Mouse (Mus musculus): ENCODE data around the gene Trim3. TPM values are rescaled to one million over a fixed set of nuclear protein-coding genes. Genes with fewer than 3 reads are reported as not detected.

The Trim3 gene
- polyA plus RNA-seq, 1 experiment from 2014 or later: 34.3 TPM

DNA sequence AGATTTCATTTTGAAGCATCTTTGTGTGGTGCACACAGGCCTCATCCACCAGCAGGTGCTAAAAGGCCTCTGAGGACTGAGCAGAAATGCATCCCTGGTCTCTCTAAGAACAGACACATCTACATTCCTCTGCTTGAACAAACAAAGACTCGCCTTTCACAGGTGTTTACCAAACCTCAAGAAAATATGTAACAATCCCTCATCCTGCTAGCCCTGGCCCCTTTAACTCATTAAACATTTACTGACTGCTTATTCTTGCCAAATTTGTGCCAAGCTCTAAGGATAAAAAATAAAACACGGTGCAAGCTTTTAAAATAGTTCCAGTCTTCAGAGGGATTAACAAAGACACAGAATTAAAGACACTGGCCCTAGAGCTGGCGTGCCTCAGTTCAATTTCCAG is 13.7 kb downstream of the Trim3 start:
- Histone ChIP-seq H3K4me1 (replicated peaks; ENCODE audit: control insufficient read depth, insufficient read depth, low read length) (no peaks in the 10 kb centered on the region), H3K27me3 (ENCODE audit: control insufficient read depth, insufficient read depth, low read length) (no peaks in the 10 kb centered on the region), H3K27ac (ENCODE audit: low read depth, low read length) (no peak overlapping the region), H3K9ac (ENCODE audit: low read depth, low read length) (no peak overlapping the region), H3K9me3 (ENCODE audit: control insufficient read depth, low read length) (no peaks in the 10 kb centered on the region), H3K36me3 (ENCODE audit: control insufficient read depth, insufficient read depth, low read length) (peaks cover 11% of the 10 kb centered on the region; the same call in 1 of the 2 replicates), H3K4me3 (ENCODE audit: low read depth, low read length) (no peak overlapping the region), H3K4me2 (replicated peaks; ENCODE audit: low read depth, low read length) (no peak overlapping the region)
- DNase-seq (ENCODE audit: low spot score) (no peak), ATAC-seq (ENCODE audit: low FRiP score) (no peak)
- WGBS: 91% methylated on average over 3 of the region's 3 CpGs

DNA sequence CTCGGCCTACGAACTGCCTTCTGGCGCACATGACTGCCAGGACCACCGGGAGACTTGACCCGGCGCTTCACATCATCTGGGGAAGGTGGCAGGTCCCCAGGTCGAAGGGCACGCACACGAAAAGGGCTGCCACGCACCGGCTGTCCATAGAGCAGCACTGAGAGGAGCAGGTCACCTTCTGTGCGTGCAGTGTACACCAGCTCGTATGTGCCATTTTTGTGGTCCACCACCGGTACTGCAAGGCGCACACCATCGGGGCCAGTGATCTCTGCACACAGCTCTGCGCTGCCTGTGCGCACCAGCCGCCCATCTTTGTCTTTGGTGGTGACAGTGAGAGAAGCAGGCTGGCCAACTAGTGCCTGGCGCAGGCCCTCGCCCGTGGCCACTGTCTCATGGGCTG is 15.6 kb downstream of the Trim3 start:
- no peak overlapping the region for H3K9ac ChIP-seq (ENCODE audit: low read depth, low read length)
- ATAC-seq (ENCODE audit: low FRiP score): no peak

DNA sequence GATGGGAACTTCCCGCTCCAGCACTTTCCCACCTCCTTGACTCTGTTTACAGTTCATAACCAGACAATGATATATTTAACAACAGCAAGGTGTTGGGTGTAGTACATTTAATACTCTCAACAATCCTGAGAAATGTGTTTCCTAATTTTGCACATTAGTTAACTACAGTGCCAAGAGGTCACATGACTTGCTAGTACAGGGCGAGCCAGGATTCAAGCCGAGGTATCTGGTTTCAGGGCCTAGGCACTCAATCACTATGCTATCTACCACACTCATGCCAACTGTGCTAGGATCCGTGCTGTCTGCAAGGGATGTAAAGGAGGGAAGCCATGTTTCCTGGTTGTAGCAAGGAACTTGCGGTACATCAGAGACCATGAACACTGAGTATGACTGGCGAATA is 16.8 kb downstream of the Trim3 start:
- Histone ChIP-seq H3K27ac (ENCODE audit: low read depth, low read length) (no peak overlapping the region), H3K4me3 (ENCODE audit: low read depth, low read length) (no peak overlapping the region), H3K9me3 (ENCODE audit: control insufficient read depth, low read length) (no peaks in the 10 kb centered on the region), H3K9ac (ENCODE audit: low read depth, low read length) (no peak overlapping the region), H3K27me3 (ENCODE audit: control insufficient read depth, insufficient read depth, low read length) (no peaks in the 10 kb centered on the region), H3K4me1 (replicated peaks; ENCODE audit: control insufficient read depth, insufficient read depth, low read length) (no peaks in the 10 kb centered on the region), H3K4me2 (replicated peaks; ENCODE audit: low read depth, low read length) (no peak overlapping the region), H3K36me3 (ENCODE audit: control insufficient read depth, insufficient read depth, low read length) (peaks cover 15% of the 10 kb centered on the region; the same call in 1 of the 2 replicates)
- ATAC-seq (ENCODE audit: low FRiP score): no peak
- 91% methylated on average over 6 of the region's 6 CpGs for WGBS
- no peak for DNase-seq (ENCODE audit: low spot score)

More for the DNA sequence above, 15.6 kb downstream of the Trim3 start:
- H3K36me3 ChIP-seq (ENCODE audit: control insufficient read depth, insufficient read depth, low read length): peaks cover 13% of the 10 kb centered on the region; the same call in 1 of the 2 replicates
- H3K4me3 ChIP-seq (ENCODE audit: low read depth, low read length): no peak overlapping the region
- no peaks in the 10 kb centered on the region for H3K9me3 ChIP-seq (ENCODE audit: control insufficient read depth, low read length)
- no peak overlapping the region for H3K27ac ChIP-seq (ENCODE audit: low read depth, low read length)
- no peak overlapping the region for H3K4me2 ChIP-seq (replicated peaks; ENCODE audit: low read depth, low read length)
- no peak for DNase-seq (ENCODE audit: low spot score)
- no peaks in the 10 kb centered on the region for H3K27me3 ChIP-seq (ENCODE audit: control insufficient read depth, insufficient read depth, low read length)
- H3K4me1 ChIP-seq (replicated peaks; ENCODE audit: control insufficient read depth, insufficient read depth, low read length): no peaks in the 10 kb centered on the region
- WGBS: 96% methylated on average over 22 of the region's 22 CpGs

DNA sequence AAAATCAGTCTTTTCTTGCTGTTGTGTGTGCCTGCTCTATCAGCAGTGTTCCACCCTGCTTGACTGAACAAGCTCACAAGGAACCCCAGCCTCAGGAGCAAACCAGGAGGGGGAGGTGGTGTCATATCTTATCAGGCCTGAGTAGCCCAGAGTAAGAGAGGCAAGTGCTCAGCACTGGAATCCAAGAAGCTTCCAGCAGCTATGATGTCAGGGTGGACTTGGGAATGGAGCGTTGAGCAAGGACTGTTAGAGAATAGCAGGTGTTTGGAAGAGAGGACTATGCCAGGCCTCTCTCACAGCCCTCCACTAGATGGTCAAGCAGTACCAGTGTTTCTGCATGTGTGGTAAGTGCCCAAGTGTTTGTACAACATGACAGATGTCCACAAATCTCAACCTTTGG is 17.7 kb downstream of the Trim3 start:
- H3K27me3 ChIP-seq (ENCODE audit: control insufficient read depth, insufficient read depth, low read length): no peaks in the 10 kb centered on the region
- H3K4me1 ChIP-seq (replicated peaks; ENCODE audit: control insufficient read depth, insufficient read depth, low read length): no peaks in the 10 kb centered on the region
- H3K9ac ChIP-seq (ENCODE audit: low read depth, low read length): no peak overlapping the region
- WGBS: 88% methylated on average over 1 of the region's 1 CpGs
- DNase-seq (ENCODE audit: low spot score) (no peak), ATAC-seq (ENCODE audit: low FRiP score) (no peak)
- H3K27ac ChIP-seq (ENCODE audit: low read depth, low read length): no peak overlapping the region
- H3K4me3 ChIP-seq (ENCODE audit: low read depth, low read length): no peak overlapping the region
- H3K36me3 ChIP-seq (ENCODE audit: control insufficient read depth, insufficient read depth, low read length): peaks cover 15% of the 10 kb centered on the region; the same call in 1 of the 2 replicates
- no peak overlapping the region for H3K4me2 ChIP-seq (replicated peaks; ENCODE audit: low read depth, low read length)
- no peaks in the 10 kb centered on the region for H3K9me3 ChIP-seq (ENCODE audit: control insufficient read depth, low read length)

DNA sequence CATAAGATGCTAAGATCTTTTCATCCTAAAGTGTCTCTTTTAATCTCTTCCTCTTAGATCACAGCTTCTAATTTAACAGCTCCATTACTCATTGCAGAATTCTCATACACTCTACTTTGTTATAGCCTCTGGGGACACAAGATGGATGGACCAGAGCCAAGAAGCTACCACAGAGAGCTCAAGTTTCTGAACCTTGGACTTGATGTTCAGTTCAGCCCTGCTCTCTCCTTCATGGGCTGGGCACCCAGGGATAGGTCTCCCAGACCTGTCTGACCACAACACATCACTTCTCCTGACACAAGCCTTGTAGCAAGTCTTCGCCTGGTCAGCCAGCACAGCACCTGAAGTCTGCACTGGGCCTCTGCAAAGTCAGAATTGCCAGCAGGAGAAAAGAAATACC is 19.0 kb downstream of the Trim3 start:
- 86% methylated on average over 1 of the region's 1 CpGs for WGBS
- Histone ChIP-seq H3K4me3 (ENCODE audit: low read depth, low read length) (no peak overlapping the region), H3K4me1 (replicated peaks; ENCODE audit: control insufficient read depth, insufficient read depth, low read length) (no peaks in the 10 kb centered on the region), H3K36me3 (ENCODE audit: control insufficient read depth, insufficient read depth, low read length) (peaks cover 15% of the 10 kb centered on the region; the same call in 1 of the 2 replicates), H3K27ac (ENCODE audit: low read depth, low read length) (no peak overlapping the region), H3K27me3 (ENCODE audit: control insufficient read depth, insufficient read depth, low read length) (no peaks in the 10 kb centered on the region), H3K4me2 (replicated peaks; ENCODE audit: low read depth, low read length) (no peak overlapping the region), H3K9ac (ENCODE audit: low read depth, low read length) (no peak overlapping the region), H3K9me3 (ENCODE audit: control insufficient read depth, low read length) (no peaks in the 10 kb centered on the region)
- no peak for ATAC-seq (ENCODE audit: low FRiP score)
- no peak for DNase-seq (ENCODE audit: low spot score)

DNA sequence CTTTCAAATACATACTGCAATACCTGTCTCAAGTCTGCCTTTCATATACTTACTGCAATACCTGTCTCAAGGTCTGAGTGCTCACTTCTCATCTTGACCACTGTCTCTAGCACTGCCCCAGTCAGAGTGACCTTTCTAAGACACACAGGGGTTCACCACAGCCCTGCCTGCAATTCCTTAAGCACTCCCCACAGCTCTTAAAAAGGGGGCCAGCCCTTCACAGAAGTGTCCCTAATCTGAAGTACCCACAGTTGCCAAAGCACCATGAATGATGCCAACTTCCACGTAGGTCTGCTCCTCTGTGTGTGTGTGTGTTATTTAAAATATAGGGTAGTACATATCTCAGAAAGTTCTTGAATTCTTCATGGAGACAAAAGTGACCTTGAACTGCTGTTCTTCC is 21.6 kb downstream of the Trim3 start:
- DNase-seq (ENCODE audit: low spot score): no peak
- Histone ChIP-seq H3K4me3 (ENCODE audit: low read depth, low read length) (no peak overlapping the region), H3K4me1 (replicated peaks; ENCODE audit: control insufficient read depth, insufficient read depth, low read length) (no peaks in the 10 kb centered on the region), H3K36me3 (ENCODE audit: control insufficient read depth, insufficient read depth, low read length) (peaks cover 6% of the 10 kb centered on the region; the same call in 1 of the 2 replicates), H3K9me3 (ENCODE audit: control insufficient read depth, low read length) (no peaks in the 10 kb centered on the region), H3K27ac (ENCODE audit: low read depth, low read length) (no peak overlapping the region), H3K9ac (ENCODE audit: low read depth, low read length) (no peak overlapping the region), H3K27me3 (ENCODE audit: control insufficient read depth, insufficient read depth, low read length) (no peaks in the 10 kb centered on the region), H3K4me2 (replicated peaks; ENCODE audit: low read depth, low read length) (no peak overlapping the region)
- no peak for ATAC-seq (ENCODE audit: low FRiP score)
- WGBS: 100% methylated on average over 1 of the region's 1 CpGs

DNA sequence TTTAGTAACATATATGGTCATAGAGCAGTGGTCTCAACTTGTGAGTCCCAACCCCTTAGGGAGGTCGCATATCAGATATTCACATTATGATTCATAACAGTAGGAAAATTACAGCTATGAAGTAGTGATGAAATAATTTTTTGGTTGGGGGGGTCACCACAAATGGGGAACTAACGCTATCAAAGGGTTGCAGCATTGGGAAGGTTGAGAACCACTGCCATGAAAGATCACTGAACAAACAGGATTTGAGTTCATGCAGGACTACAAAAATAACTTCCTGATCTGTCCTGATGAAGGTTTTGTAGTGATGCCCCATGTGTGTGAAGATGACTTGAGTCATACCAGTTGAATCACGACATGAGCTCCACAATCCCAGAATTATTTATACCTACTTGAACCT is 24.9 kb downstream of the Trim3 start:
- ATAC-seq (ENCODE audit: low FRiP score) (no peak), DNase-seq (ENCODE audit: low spot score) (no peak)
- Histone ChIP-seq H3K4me3 (ENCODE audit: low read depth, low read length) (no peak overlapping the region), H3K4me2 (replicated peaks; ENCODE audit: low read depth, low read length) (no peak overlapping the region), H3K9ac (ENCODE audit: low read depth, low read length) (no peak overlapping the region), H3K4me1 (replicated peaks; ENCODE audit: control insufficient read depth, insufficient read depth, low read length) (no peaks in the 10 kb centered on the region), H3K27ac (ENCODE audit: low read depth, low read length) (no peak overlapping the region), H3K9me3 (ENCODE audit: control insufficient read depth, low read length) (no peaks in the 10 kb centered on the region), H3K27me3 (ENCODE audit: control insufficient read depth, insufficient read depth, low read length) (no peaks in the 10 kb centered on the region), H3K36me3 (ENCODE audit: control insufficient read depth, insufficient read depth, low read length) (peaks cover 4% of the 10 kb centered on the region; the same call in 1 of the 2 replicates)
- WGBS: 87% methylated on average over 3 of the region's 3 CpGs

DNA sequence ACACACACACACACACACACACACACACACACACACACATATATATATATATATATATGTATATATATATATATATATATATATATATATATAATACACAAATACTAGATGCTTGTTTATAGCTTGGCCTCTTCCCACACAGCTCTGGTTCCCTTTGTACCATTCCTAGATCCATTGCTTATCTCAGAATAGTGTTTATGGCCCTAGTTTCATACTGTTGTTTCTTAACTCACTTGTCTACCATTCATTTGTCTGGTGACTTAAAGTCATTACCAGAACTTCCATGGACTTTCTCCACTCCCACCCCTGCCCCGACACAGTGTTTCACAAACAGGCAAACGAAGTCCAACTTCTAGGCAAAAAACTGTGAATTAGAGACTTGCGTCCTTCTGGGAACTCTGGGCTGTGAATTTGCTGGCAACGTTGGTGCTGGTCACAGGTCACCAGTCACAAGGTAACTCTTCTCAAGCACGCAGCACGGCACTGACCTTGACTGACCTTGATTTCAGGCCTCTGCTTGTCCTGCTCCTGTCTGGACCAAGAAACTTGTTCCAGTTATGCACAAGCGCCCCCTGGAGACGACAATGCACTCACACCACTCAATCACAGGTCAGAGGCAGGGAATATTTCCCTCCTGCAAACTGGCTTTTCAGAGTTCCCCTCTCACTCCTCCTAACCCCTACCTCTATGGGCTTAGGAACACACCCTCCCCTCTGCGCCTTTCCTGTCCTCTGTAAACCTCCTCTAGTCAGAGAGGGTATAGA is 30.3 kb downstream of the Trim3 start:
- ATAC-seq (ENCODE audit: low FRiP score) (peak; percentile 65; the same call in 1 of the 2 replicates), DNase-seq (ENCODE audit: low spot score) (peak; percentile 77)
- no peak overlapping the region for H3K4me3 ChIP-seq (ENCODE audit: low read depth, low read length)
- no peak overlapping the region for H3K9ac ChIP-seq (ENCODE audit: low read depth, low read length)
- 37% methylated on average over 9 of the region's 9 CpGs for WGBS
- H3K9me3 ChIP-seq (ENCODE audit: control insufficient read depth, low read length): no peaks in the 10 kb centered on the region
- no peak overlapping the region for H3K27ac ChIP-seq (ENCODE audit: low read depth, low read length)
- no peaks in the 10 kb centered on the region for H3K27me3 ChIP-seq (ENCODE audit: control insufficient read depth, insufficient read depth, low read length)
- H3K4me1 ChIP-seq (replicated peaks; ENCODE audit: control insufficient read depth, insufficient read depth, low read length): no peaks in the 10 kb centered on the region
- H3K4me2 ChIP-seq (replicated peaks; ENCODE audit: low read depth, low read length): no peak overlapping the region
- H3K36me3 ChIP-seq (ENCODE audit: control insufficient read depth, insufficient read depth, low read length): no peaks in the 10 kb centered on the region

DNA sequence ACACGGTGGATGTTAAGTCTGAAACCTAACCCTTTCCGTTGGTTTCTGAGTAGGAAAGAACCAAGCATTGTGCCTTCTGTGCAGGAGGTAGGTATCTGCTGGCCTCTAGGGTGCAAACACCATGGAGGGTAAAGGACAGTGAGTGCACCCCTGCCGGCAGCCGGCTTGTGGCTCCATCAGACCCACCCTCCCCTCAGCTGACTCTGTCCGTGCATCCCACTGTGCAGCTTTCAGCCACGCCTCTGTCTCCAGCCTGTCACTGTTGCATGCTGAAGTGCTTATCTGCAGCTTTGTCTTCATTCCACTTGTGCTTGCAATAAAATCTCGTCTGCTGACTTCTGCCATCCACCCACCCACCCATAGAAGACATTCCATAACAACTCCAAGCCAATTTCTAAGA is 43.3 kb downstream of the Trim3 start:
- no peaks in the 10 kb centered on the region for H3K4me1 ChIP-seq (replicated peaks; ENCODE audit: control insufficient read depth, insufficient read depth, low read length)
- no peak overlapping the region for H3K4me3 ChIP-seq (ENCODE audit: low read depth, low read length)
- H3K27ac ChIP-seq (ENCODE audit: low read depth, low read length): no peak overlapping the region
- H3K27me3 ChIP-seq (ENCODE audit: control insufficient read depth, insufficient read depth, low read length): no peaks in the 10 kb centered on the region
- no peaks in the 10 kb centered on the region for H3K9me3 ChIP-seq (ENCODE audit: control insufficient read depth, low read length)
- no peak overlapping the region for H3K4me2 ChIP-seq (replicated peaks; ENCODE audit: low read depth, low read length)
- WGBS: 28% methylated on average over 7 of the region's 7 CpGs
- no peak for DNase-seq (ENCODE audit: low spot score)
- no peak overlapping the region for H3K9ac ChIP-seq (ENCODE audit: low read depth, low read length)
- ATAC-seq (ENCODE audit: low FRiP score): no peak
- H3K36me3 ChIP-seq (ENCODE audit: control insufficient read depth, insufficient read depth, low read length): no peaks in the 10 kb centered on the region
